Mouse (Mus musculus): ENCODE data around the gene Gm20855. TPM values are rescaled to one million over a fixed set of nuclear protein-coding genes. Genes with fewer than 3 reads are reported as not detected.
"Not testable (repeated sequence)": the region's sequence is repeated elsewhere in the genome, so short reads cannot be mapped to it uniquely, and the experiment has no call there.

The Gm20855 gene
- not detected in 2 replicates for polyA plus RNA-seq (2016; fragmentation: Nextera tagmentation; extraction: Ambion mirVana)

GRCm38 (mm10) chrY:35131733-35132132, at the start of gene Gm20855:
TSS of gene Gm20855 (minus strand) at chrY:35131833.
- no CpG with 5 or more reads among the region's 6 CpGs for WGBS

More at GRCm38 (mm10) chrY:35131733-35132132, at the start of gene Gm20855:
- H3K9ac ChIP-seq; H3K36me3 ChIP-seq; H3K27me3 ChIP-seq (replicated peaks); H3K9me3 ChIP-seq; H3K4me3 ChIP-seq; H3K4me1 ChIP-seq; H3K4me2 ChIP-seq (replicated peaks); ATAC-seq (ENCODE audit: low FRiP score, low read depth); H3K27ac ChIP-seq: not testable (repeated sequence)
